Mouse (Mus musculus): Measurements from ENCODE around the gene Defa33.
"Not testable (repeated sequence)": the region's sequence is repeated elsewhere in the genome, so short reads cannot be mapped to it uniquely, and the experiment has no call there.

The Defa33 gene

GRCm38 (mm10) chr8:21391511-21391910 is at the start of gene Defa33:
TSS of gene Defa33 (plus strand) at chr8:21391811.
- not testable (repeated sequence) for DNase-seq

DNA sequence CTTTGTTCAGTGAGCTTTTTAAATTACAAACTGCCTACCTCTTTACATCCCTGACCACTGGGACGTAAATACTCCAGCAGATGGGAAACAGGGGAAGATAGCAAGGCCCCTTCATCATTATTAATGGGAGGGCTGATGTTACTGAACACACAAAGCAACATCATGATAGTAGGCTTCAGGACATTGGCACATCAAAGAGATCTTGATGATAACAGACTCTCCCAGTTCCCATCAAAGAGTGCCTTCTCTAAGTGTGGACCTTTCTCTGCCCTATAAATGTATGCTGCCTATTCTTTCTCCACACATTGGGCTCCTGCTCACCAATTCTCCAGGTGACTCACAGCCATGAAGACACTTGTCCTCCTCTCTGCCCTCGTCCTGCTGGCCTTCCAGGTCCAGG is 13.4 kb upstream of the Defa33 start, which contains the start of gene Defa2:
Defa2 (plus strand) TSS at position 301 of the 400 bp plus-strand sequence.
- not testable (repeated sequence) for DNase-seq

DNA sequence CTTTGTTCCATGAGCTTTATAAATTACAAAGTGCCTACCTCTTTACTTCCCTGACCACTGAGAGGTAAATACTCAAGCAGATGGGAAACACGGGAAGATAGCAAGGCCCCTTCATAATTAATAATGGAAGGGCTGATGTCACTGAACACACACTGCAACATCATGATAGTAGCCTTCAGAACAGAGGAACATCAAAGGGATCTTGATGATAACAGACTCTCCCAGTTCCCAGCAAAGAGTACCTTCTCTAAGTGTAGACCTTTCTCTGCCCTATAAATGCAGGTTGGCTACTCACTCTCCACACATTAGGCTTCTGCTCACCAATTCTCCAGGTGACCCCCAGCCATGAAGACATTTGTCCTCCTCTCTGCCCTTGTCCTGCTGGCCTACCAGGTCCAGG is 35.5 kb downstream of the Defa33 start, which contains the start of gene Defa36:
Defa36 (plus strand) TSS at position 301 of the 400 bp plus-strand sequence.
- DNase-seq = not testable (repeated sequence)
